Mouse (Mus musculus) kidney, adult 2 months (tissue): Measurements from ENCODE around the gene Rdh16f2. TPM values are rescaled to one million over a fixed set of nuclear protein-coding genes. Genes with fewer than 3 reads are reported as not detected.
"Not testable (repeated sequence)": the region's sequence is repeated elsewhere in the genome, so short reads cannot be mapped to it uniquely, and the experiment has no call there.

Experiments
- DNase-seq: peaks from one replicate; pipeline ENCODE4 v3.0.0; 2021
- H3K27ac ChIP-seq: fragments of 200-500 bp; 2 replicates; pipeline ENCODE4 v1.5.1; 2012; ENCODE audit warnings: low read depth, low read length, control low read depth, inconsistent platforms; ENCODE audit not compliant: insufficient read depth
- H3K27me3 ChIP-seq: fragments of 200-500 bp; replicated peaks from 2 replicates; pipeline ENCODE4 v1.6.1; 2012; ENCODE audit warnings: mild to moderate bottlenecking, moderate library complexity, low read length, inconsistent platforms; ENCODE audit not compliant: control insufficient read depth, insufficient read depth
- H3K36me3 ChIP-seq: fragments of 200-500 bp; 2 replicates; pipeline ENCODE4 v1.6.1; 2012; ENCODE audit warnings: mild to moderate bottlenecking, moderate library complexity, low read length, inconsistent platforms; ENCODE audit not compliant: control insufficient read depth, insufficient read depth
- H3K4me1 ChIP-seq: fragments of 200-500 bp; 2 replicates; pipeline ENCODE4 v1.6.1; 2011; ENCODE audit warnings: low read length; ENCODE audit not compliant: control insufficient read depth, insufficient read depth
- H3K4me3 ChIP-seq: fragments of 200-500 bp; 2 replicates; pipeline ENCODE4 v1.5.1; 2011; ENCODE audit warnings: mild to moderate bottlenecking, low read depth, low read length, control low read depth; ENCODE audit not compliant: insufficient read depth
- CTCF ChIP-seq: fragments of 200-500 bp; conservative IDR thresholded peaks from 2 replicates; pipeline ENCODE4 v1.5.1; 2011; ENCODE audit warnings: low read depth, mild to moderate bottlenecking, control low read depth, low read length, moderate library complexity, mixed read lengths; ENCODE audit not compliant: insufficient read depth, insufficient read length
- POLR2A ChIP-seq: fragments of 200-500 bp; IDR thresholded peaks from one replicate; pipeline ENCODE4 v1.6.1; 2011; ENCODE audit warnings: low read depth, low read length, control low read depth
- WGBS: fragments of 180-500 bp; shearing (Covaris S2); methylation state at CpG from one replicate; pipeline ENCODE4 v1.1.7; 2018; 5-methylcytosine and 5-hydroxymethylcytosine counted together
- polyA plus RNA-seq: library from polyadenylated mRNA; depleted of rRNA; stranded (reverse); fragments of >200 nt; gene quantifications from 2 replicates; pipeline ENCODE4 v1.2.3, GENCODE M21; 2012

The Rdh16f2 gene
- polyA plus RNA-seq, 1 experiment, result 483 TPM

- Histone ChIP-seq H3K36me3 (no peaks in the 10 kb centered on the region), H3K4me1 (peaks cover 15% of the 10 kb centered on the region; the same call in 1 of the 2 replicates), H3K27ac (no peak overlapping the region), H3K27me3 (no peaks in the 10 kb centered on the region), H3K4me3 (no peak overlapping the region)
- no peak for DNase-seq
- TF ChIP-seq CTCF, result no peak
- no peak for TF ChIP-seq POLR2A
- WGBS, result 86% methylated on average over 1 of the region's 1 CpGs
Observed at GRCm38 (mm10) chr10:127903116-127903515, 36.8 kb downstream of the Rdh16f2 start.

- H3K27me3 ChIP-seq, result no peaks in the 10 kb centered on the region
- H3K27ac ChIP-seq, result no peak overlapping the region
- 47% methylated on average over 7 of the region's 7 CpGs for WGBS
- no peak for TF ChIP-seq POLR2A
- TF ChIP-seq CTCF, result no peak
- H3K4me1 ChIP-seq, result peaks cover 13% of the 10 kb centered on the region; the same call in 1 of the 2 replicates
- peak; percentile 65 for DNase-seq
- H3K4me3 ChIP-seq, result no peak overlapping the region
- no peaks in the 10 kb centered on the region for H3K36me3 ChIP-seq
Observed at GRCm38 (mm10) chr10:127904718-127905446, 38.6 kb downstream of the Rdh16f2 start.

- Histone ChIP-seq H3K36me3 (no peaks in the 10 kb centered on the region), H3K27me3 (no peaks in the 10 kb centered on the region), H3K4me1 (peaks cover 13% of the 10 kb centered on the region; the same call in 1 of the 2 replicates), H3K4me3 (no peak overlapping the region), H3K27ac (no peak overlapping the region)
- DNase-seq, result no peak
- 97% methylated on average over 2 of the region's 2 CpGs for WGBS
- TF ChIP-seq CTCF, result no peak
- TF ChIP-seq POLR2A, result no peak
Observed at GRCm38 (mm10) chr10:127906138-127906537, 39.9 kb downstream of the Rdh16f2 start.

GRCm38 (mm10) chr10:127907386-127907951 lies 41.2 kb downstream of the Rdh16f2 start:
- Histone ChIP-seq H3K4me3 (no peak overlapping the region), H3K4me1 (peaks cover 10% of the 10 kb centered on the region; the same call in 1 of the 2 replicates), H3K27ac (no peak overlapping the region), H3K36me3 (no peaks in the 10 kb centered on the region), H3K27me3 (no peaks in the 10 kb centered on the region)
- no peak for DNase-seq
- TF ChIP-seq POLR2A (no peak), CTCF (no peak)

- Histone ChIP-seq H3K4me1 (no peaks in the 10 kb centered on the region), H3K4me3 (no peak overlapping the region), H3K27me3 (no peaks in the 10 kb centered on the region), H3K27ac (no peak overlapping the region), H3K36me3 (no peaks in the 10 kb centered on the region)
- 95% methylated on average over 1 of the region's 1 CpGs for WGBS
- TF ChIP-seq CTCF (no peak), POLR2A (no peak)
- no peak for DNase-seq
Observed at GRCm38 (mm10) chr10:127915578-127915977, 49.3 kb downstream of the Rdh16f2 start.

GRCm38 (mm10) chr10:127917183-127917582 lies 50.9 kb downstream of the Rdh16f2 start:
- not testable (repeated sequence) for DNase-seq, H3K4me1 ChIP-seq, H3K4me3 ChIP-seq, H3K36me3 ChIP-seq, H3K27me3 ChIP-seq, H3K27ac ChIP-seq
- WGBS, result 77% methylated on average over 3 of the region's 3 CpGs

- Histone ChIP-seq H3K36me3 (no peaks in the 10 kb centered on the region), H3K27ac (no peak overlapping the region), H3K4me3 (no peak overlapping the region), H3K27me3 (no peaks in the 10 kb centered on the region), H3K4me1 (0 out of 2 replicates have a peak, but pooled peaks cover 2% of the 10 kb centered on the region)
- no peak for DNase-seq
- WGBS, result 96% methylated on average over 5 of the region's 5 CpGs
- TF ChIP-seq CTCF (no peak), POLR2A (no peak)
Observed at GRCm38 (mm10) chr10:127917651-127918050, 51.4 kb downstream of the Rdh16f2 start.
